Mouse (Mus musculus) heart, postnatal 0 days (tissue): ENCODE measurements around the gene Dync1h1. TPM values are rescaled to one million over a fixed set of nuclear protein-coding genes. Genes with fewer than 3 reads are reported as not detected.

ENCODE experiments used
- ATAC-seq: fragments of 200-750 bp; cut with Nextera tagmentation; 2 replicates; pipeline ENCODE4 v1.8.0; 2017; ENCODE audit warnings: low read depth, moderate number of reproducible peaks, moderate library complexity; ENCODE audit not compliant: insufficient read depth
- DNase-seq: peaks from one replicate; pipeline ENCODE4 v3.0.0-alpha.2; 2016; ENCODE audit warnings: low spot score
- H3K27ac ChIP-seq: fragments of 300-500 bp; sonication (generic); 2 replicates; pipeline ENCODE4 v1.5.1; 2014; ENCODE audit warnings: low read depth, mild to moderate bottlenecking
- H3K27me3 ChIP-seq: fragments of 300-500 bp; sonication (generic); 2 replicates; pipeline ENCODE4 v1.6.1; 2014; ENCODE audit warnings: low read length, mixed read lengths; ENCODE audit not compliant: control insufficient read depth, insufficient read depth
- H3K36me3 ChIP-seq: fragments of 300-500 bp; sonication (generic); replicated peaks from 2 replicates; pipeline ENCODE4 v1.6.1; 2014; ENCODE audit warnings: low read length, mixed read lengths; ENCODE audit not compliant: control insufficient read depth, insufficient read depth
- H3K4me1 ChIP-seq: fragments of 300-500 bp; sonication (generic); 2 replicates; pipeline ENCODE4 v1.6.1; 2014; ENCODE audit warnings: antibody characterized with exemption; ENCODE audit not compliant: control insufficient read depth, insufficient read depth
- H3K4me2 ChIP-seq: fragments of 300-500 bp; sonication (generic); 2 replicates; pipeline ENCODE4 v1.6.1; 2014; ENCODE audit warnings: low read depth, mild to moderate bottlenecking, low read length, moderate library complexity
- H3K4me3 ChIP-seq: fragments of 300-500 bp; sonication (generic); 2 replicates; pipeline ENCODE4 v1.5.1; 2014; ENCODE audit warnings: low read depth, low read length
- H3K9ac ChIP-seq: fragments of 300-500 bp; sonication (generic); replicated peaks from 2 replicates; pipeline ENCODE4 v1.6.1; 2014; ENCODE audit warnings: low read depth, low read length, mixed read lengths
- H3K9me3 ChIP-seq: fragments of 300-500 bp; sonication (generic); replicated peaks from 2 replicates; pipeline ENCODE4 v1.6.1; 2016; ENCODE audit warnings: low read length; ENCODE audit not compliant: control insufficient read depth
- CTCF ChIP-seq: IDR thresholded peaks from 2 replicates; pipeline ENCODE4 v1.5.1; 2016; ENCODE audit warnings: antibody characterized with exemption, control low read depth, low read depth
- EP300 ChIP-seq: IDR thresholded peaks from 2 replicates; pipeline ENCODE4 v1.6.1; 2016; ENCODE audit warnings: antibody characterized with exemption, low read depth
- WGBS: fragments of 180-500 bp; shearing (Covaris S2); extraction: QIAGEN DNeasy Blood & Tissue Kit; methylation state at CpG from one replicate; pipeline ENCODE4 v1.1.7; 2014; 5-methylcytosine and 5-hydroxymethylcytosine counted together
- polyA plus RNA-seq: library from polyadenylated mRNA; unstranded; fragments of >200 nt; fragmentation: Nextera tagmentation; extraction: Ambion mirVana; gene quantifications from 2 replicates; pipeline ENCODE4 v1.2.1, GENCODE M21; 2015
- total RNA-seq: library from RNA; depleted of rRNA; stranded (reverse); fragments of >200 nt; gene quantifications from 2 replicates; pipeline ENCODE4 v1.2.3, GENCODE M21; 2014; ENCODE audit warnings: low replicate concordance

Dync1h1 gene
- total and polyA plus RNA-seq, 2 experiments from 2014 or later: 31.2 to 100 TPM

GRCm38 (mm10) chr12:110573635-110574034, 27.6 kb upstream of the Dync1h1 start:
- ATAC-seq: no peak
- TF ChIP-seq CTCF (no peak), EP300 (no peak)
- DNase-seq: no peak
- H3K4me2 ChIP-seq: no peak overlapping the region
- H3K9ac ChIP-seq: no peak overlapping the region
- no peaks in the 10 kb centered on the region for H3K4me1 ChIP-seq
- H3K27me3 ChIP-seq: no peaks in the 10 kb centered on the region
- peaks cover 65% of the 10 kb centered on the region for H3K36me3 ChIP-seq
- no peak overlapping the region for H3K27ac ChIP-seq
- H3K4me3 ChIP-seq: no peak overlapping the region
- WGBS: 71% methylated on average over 8 of the region's 8 CpGs
- no peaks in the 10 kb centered on the region for H3K9me3 ChIP-seq

GRCm38 (mm10) chr12:110575926-110576325, 25.3 kb upstream of the Dync1h1 start:
- H3K27me3 ChIP-seq: no peaks in the 10 kb centered on the region
- no peak for TF ChIP-seq EP300
- no peak for TF ChIP-seq CTCF
- H3K4me2 ChIP-seq: no peak overlapping the region
- H3K9me3 ChIP-seq: no peaks in the 10 kb centered on the region
- 69% methylated on average over 4 of the region's 4 CpGs for WGBS
- H3K36me3 ChIP-seq: peaks cover 64% of the 10 kb centered on the region
- H3K9ac ChIP-seq: no peak overlapping the region
- no peak overlapping the region for H3K4me3 ChIP-seq
- DNase-seq: no peak
- no peak for ATAC-seq
- H3K4me1 ChIP-seq: no peaks in the 10 kb centered on the region
- H3K27ac ChIP-seq: no peak overlapping the region

DNA sequence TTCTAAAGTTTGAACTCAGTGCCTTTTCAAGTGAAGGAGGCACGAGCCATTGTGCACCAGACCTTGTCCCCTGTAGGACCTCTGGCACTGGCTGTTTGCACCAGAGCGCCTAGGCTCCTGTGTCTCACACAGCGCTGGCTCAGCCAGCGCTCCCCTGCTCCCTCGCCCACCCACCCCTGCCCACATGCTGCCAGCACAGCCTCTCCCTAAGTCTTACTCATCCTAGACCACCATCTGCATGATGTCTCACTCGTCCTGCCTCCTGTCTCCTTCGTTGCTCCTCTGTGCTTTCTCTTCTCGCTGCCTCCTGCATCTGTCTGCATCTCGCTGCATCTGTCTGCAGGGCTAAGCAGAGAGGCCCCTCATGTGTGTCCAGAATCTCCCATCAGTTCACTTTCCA, 22.9 kb upstream of the Dync1h1 start:
- Histone ChIP-seq H3K9me3 (no peaks in the 10 kb centered on the region), H3K4me3 (no peak overlapping the region), H3K4me2 (no peak overlapping the region), H3K4me1 (no peaks in the 10 kb centered on the region), H3K27ac (no peak overlapping the region), H3K9ac (no peak overlapping the region), H3K36me3 (peaks cover 57% of the 10 kb centered on the region), H3K27me3 (no peaks in the 10 kb centered on the region)
- TF ChIP-seq CTCF (no peak), EP300 (no peak)
- WGBS: 90% methylated on average over 9 of the region's 9 CpGs
- no peak for ATAC-seq
- DNase-seq: no peak

- ATAC-seq: no peak
- Histone ChIP-seq H3K4me1 (peaks cover 12% of the 10 kb centered on the region), H3K36me3 (no peaks in the 10 kb centered on the region), H3K27me3 (no peaks in the 10 kb centered on the region), H3K4me3 (no peak overlapping the region), H3K9me3 (no peaks in the 10 kb centered on the region), H3K27ac (no peak overlapping the region), H3K9ac (no peak overlapping the region), H3K4me2 (no peak overlapping the region)
- TF ChIP-seq EP300: no peak
- TF ChIP-seq CTCF: no peak
- 68% methylated on average over 6 of the region's 6 CpGs for WGBS
- no peak for DNase-seq
Observed at GRCm38 (mm10) chr12:110588622-110589021, 12.6 kb upstream of the Dync1h1 start.

GRCm38 (mm10) chr12:110590804-110591259, 10.4 kb upstream of the Dync1h1 start:
- H3K9ac ChIP-seq: peak overlapping the region; percentile 77
- H3K4me1 ChIP-seq: peaks cover 12% of the 10 kb centered on the region
- DNase-seq (no peak), ATAC-seq (peak; percentile 13)
- peak overlapping the region; percentile 94 for H3K4me2 ChIP-seq
- H3K27me3 ChIP-seq: no peaks in the 10 kb centered on the region
- H3K36me3 ChIP-seq: no peaks in the 10 kb centered on the region
- no peaks in the 10 kb centered on the region for H3K9me3 ChIP-seq
- H3K4me3 ChIP-seq: peak overlapping the region; percentile 85
- WGBS: 1% methylated on average over 15 of the region's 15 CpGs
- peak overlapping the region; percentile 96 for H3K27ac ChIP-seq
- TF ChIP-seq EP300: no peak
- no peak for TF ChIP-seq CTCF

GRCm38 (mm10) chr12:110591260-110591883, 9.9 kb upstream of the Dync1h1 start:
- ATAC-seq (peak; percentile 96), DNase-seq (peak; percentile 99)
- Histone ChIP-seq H3K9ac (peak overlapping the region; percentile 77), H3K9me3 (no peaks in the 10 kb centered on the region), H3K27ac (peak overlapping the region; percentile 96), H3K36me3 (no peaks in the 10 kb centered on the region), H3K4me3 (peak overlapping the region; percentile 85), H3K4me2 (peak overlapping the region; percentile 94), H3K27me3 (no peaks in the 10 kb centered on the region), H3K4me1 (peaks cover 12% of the 10 kb centered on the region)
- 1% methylated on average over 56 of the region's 56 CpGs for WGBS
- peak; percentile 100 for TF ChIP-seq EP300
- no peak for TF ChIP-seq CTCF
